Mouse (Mus musculus) subcutaneous adipose tissue, adult 2 months (tissue): ENCODE data around the gene Gas2l2. TPM values are rescaled to one million over a fixed set of nuclear protein-coding genes. Genes with fewer than 3 reads are reported as not detected.

Experiments used
- polyA plus RNA-seq: library from polyadenylated mRNA; depleted of rRNA; stranded (reverse); fragments of >200 nt; gene quantifications from 2 replicates; pipeline ENCODE4 v1.2.3, GENCODE M21; 2012; ENCODE audit warnings: low replicate concordance; rRNA removed

Gas2l2 gene
- 0.09 and 0.16 TPM in 2 replicates for polyA plus RNA-seq

GRCm38 (mm10) chr11:83429355-83429754 is at the start of gene Gas2l2:
Gene Gas2l2 (minus strand): TSS chr11:83429455.

GRCm38 (mm10) chr11:83472324-83473234 is 43.3 kb upstream of the Gas2l2 start, which contains the start of gene Taf15:
Gene Taf15 (plus strand): TSS chr11:83473086.

GRCm38 (mm10) chr11:83462711-83463244 is 33.5 kb upstream of the Gas2l2 start, which contains the start of gene Mmp28:
Gene Mmp28 (minus strand): TSS chr11:83463071.

GRCm38 (mm10) chr11:83437377-83437776 is 8.1 kb upstream of the Gas2l2 start, which contains the start of gene 1700020L24Rik:
Gene 1700020L24Rik (plus strand): TSS chr11:83437677.

GRCm38 (mm10) chr11:83409087-83409754 is 20.0 kb downstream of the Gas2l2 start, which contains the start of gene Rasl10b:
Gene Rasl10b (plus strand): TSS chr11:83409137.

Other genes with a start within 250 kb of the Gas2l2 start
- 1.1 TPM in 2 replicates for gene Slfn3, start 238.1 kb downstream of the Gas2l2 start, polyA plus RNA-seq
- gene Slfn14, start 142.7 kb downstream of the Gas2l2 start, polyA plus RNA-seq, result not detected in 2 replicates
- gene Ap2b1, start 130.4 kb downstream of the Gas2l2 start, polyA plus RNA-seq, result 45.1 and 61.0 TPM in 2 replicates
- 10.3 and 12.4 TPM in 2 replicates for gene Pex12, start 126.9 kb downstream of the Gas2l2 start, polyA plus RNA-seq
- 0.44 and 3.0 TPM in 2 replicates for gene Rasl10b, start 20.3 kb downstream of the Gas2l2 start, polyA plus RNA-seq
- gene 1700020L24Rik, start 8.2 kb upstream of the Gas2l2 start, polyA plus RNA-seq, result 2.4 and 2.5 TPM in 2 replicates
- gene Mmp28, start 33.6 kb upstream of the Gas2l2 start, polyA plus RNA-seq, result 22.1 and 42.8 TPM in 2 replicates
- gene Taf15, start 43.6 kb upstream of the Gas2l2 start, polyA plus RNA-seq, result 8.0 and 15.5 TPM in 2 replicates
- gene Heatr9, start 92.7 kb upstream of the Gas2l2 start, polyA plus RNA-seq, result not detected in 2 replicates
- 34.2 and 47.0 TPM in 2 replicates for gene Ccl5, start 101.1 kb upstream of the Gas2l2 start, polyA plus RNA-seq
- gene Ccl9, start 149.2 kb upstream of the Gas2l2 start, polyA plus RNA-seq, result 14.9 and 19.1 TPM in 2 replicates
- gene Ccl6, start 163.6 kb upstream of the Gas2l2 start, polyA plus RNA-seq, result 43.4 and 56.4 TPM in 2 replicates
- not detected in 2 replicates for gene Rpl9-ps1, start 216.2 kb upstream of the Gas2l2 start, polyA plus RNA-seq
- gene Ccl3, start 219.9 kb upstream of the Gas2l2 start, polyA plus RNA-seq, result 0.85 and 5.8 TPM in 2 replicates
- 0.70 and 4.4 TPM in 2 replicates for gene Ccl4, start 233.1 kb upstream of the Gas2l2 start, polyA plus RNA-seq